Comparison of ENCODE assay signal across 9 mouse cellular contexts in the genomic region with DNA sequence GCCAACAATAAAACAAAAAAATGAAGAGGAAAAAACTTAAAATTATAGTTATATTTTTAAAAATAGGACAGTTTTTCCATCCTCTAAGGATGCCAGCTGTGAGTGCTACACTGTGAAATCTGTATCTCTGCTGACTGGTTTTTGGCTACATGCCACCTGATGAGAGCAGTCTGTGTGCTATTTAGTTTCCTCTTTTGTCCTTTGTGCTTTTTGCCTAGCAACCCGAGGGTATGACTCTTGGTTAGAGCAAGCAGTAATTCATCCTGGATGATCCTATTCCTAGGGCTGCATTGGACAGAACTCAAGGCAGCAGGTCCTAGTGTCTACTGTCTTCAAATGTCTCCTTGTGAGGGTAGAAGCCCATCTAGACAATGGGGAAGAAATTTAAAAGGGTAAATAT.
DNase-seq lines count a peak whose midpoint lies in the region; ATAC-seq and TF ChIP-seq lines count a peak whose summit lies in the region.
"Had no signal": no experiment of that assay in that cellular context is flagged by ENCODE, and none has a peak within 500 bp of the region (broad histone marks: within the 10 kb centered on the region; RNA-seq: fewer than 3 reads in every experiment).

No protein-coding gene starts in this region.

- no peak for ATAC-seq in lung, postnatal 0 days

- no peaks in the 10 kb centered on the region for H3K4me1 ChIP-seq in lung, postnatal 0 days (ENCODE audit: insufficient read depth, low read depth, low read length)

- TF ChIP-seq CTCF in lung, postnatal 0 days (IDR thresholded peaks at IDR 0.05): no peak

- H3K36me3 ChIP-seq in lung, postnatal 0 days (ENCODE audit: insufficient read depth, low read length): no peaks in the 10 kb centered on the region
- H3K36me3 ChIP-seq: G1E had no signal

- no peaks in the 10 kb centered on the region for H3K9me3 ChIP-seq in lung, postnatal 0 days (ENCODE audit: low read length)
- H3K9me3 ChIP-seq: G1E had no signal

- no peak overlapping the region for H3K4me2 ChIP-seq in lung, postnatal 0 days (replicated peaks; ENCODE audit: low read depth, low read length)

- WGBS in lung, postnatal 0 days: 24% methylated on average over 1 of the region's 1 CpGs

- DNase-seq in heart, postnatal 4 days: peak; percentile 8
- no peak for DNase-seq in heart, adult 8-10 months (ENCODE audit: low spot score)
- DNase-seq in embryo, embryonic 11 days: peak; percentile 14
- DNase-seq in layer of hippocampus, adult 9-10 months (ENCODE audit: low spot score): peak; percentile 55
- peak; percentile 1 for DNase-seq in retina, embryonic 14.5 days (ENCODE audit: low spot score)
- DNase-seq in kidney, postnatal 14 days: no peak
- DNase-seq in lung, postnatal 0 days (ENCODE audit: low spot score): no peak
- no peak for DNase-seq in adrenal gland, postnatal 25 days

- no peaks in the 10 kb centered on the region for H3K27me3 ChIP-seq in lung, postnatal 0 days (replicated peaks; ENCODE audit: insufficient read depth, low read length)

- no peak overlapping the region for H3K9ac ChIP-seq in lung, postnatal 0 days (replicated peaks; ENCODE audit: low read depth)

- TF ChIP-seq EP300 in lung, postnatal 0 days (IDR thresholded peaks at IDR 0.05): no peak

- H3K4me3 ChIP-seq in lung, postnatal 0 days (ENCODE audit: low read depth, low read length): no peak overlapping the region

- H3K27ac ChIP-seq in lung, postnatal 0 days (ENCODE audit: low read length): no peak overlapping the region

Comparison
In these comparisons a context has a peak if more than half of its experiments do, and no peak if none do; other contexts are left out.
1. DNase-seq: peak in heart, postnatal 4 days (single experiment), embryo, embryonic 11 days (single experiment), layer of hippocampus, adult 9-10 months (single experiment) and retina, embryonic 14.5 days (single experiment); none in heart, adult 8-10 months (single experiment), kidney, postnatal 14 days (single experiment), lung, postnatal 0 days (single experiment) and adrenal gland, postnatal 25 days (single experiment).